Mouse (Mus musculus): ENCODE measurements around the gene Hist1h4k.

DNA sequence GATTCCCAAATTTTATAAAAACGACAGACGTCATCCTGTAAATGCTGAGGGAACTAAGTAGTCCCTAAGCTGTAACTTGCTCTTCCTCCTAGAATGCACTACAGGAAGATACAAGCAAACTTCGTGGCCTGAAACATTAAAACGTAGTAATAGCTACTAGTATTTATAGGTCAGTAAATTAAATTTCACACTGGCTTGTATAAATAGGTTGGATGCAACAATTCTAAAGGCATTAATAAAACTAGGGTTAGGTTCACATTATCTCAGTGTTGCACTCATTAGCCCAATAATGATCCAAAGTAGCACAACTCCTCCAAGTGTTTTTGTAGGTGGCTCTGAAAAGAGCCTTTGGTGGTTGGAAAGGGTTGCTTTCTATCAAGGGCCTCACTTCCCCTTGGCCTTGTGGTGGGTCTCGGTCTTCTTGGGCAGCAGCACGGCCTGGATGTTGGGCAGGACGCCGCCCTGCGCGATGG lies 2.8 kb upstream of the Hist1h4k start:
- TF ChIP-seq CTCF (conservative IDR thresholded peaks at IDR 0.05; ENCODE audit: low read length) (no peak), NANOG (IDR thresholded peaks at IDR 0.05; ENCODE audit: borderline replicate concordance, low read length) (no peak)

Measured in E14TG2a.4 (cell line).